Mouse (Mus musculus) E14TG2a.4 (cell line): Measurements from ENCODE around the gene Ythdf2.

Experiments
- H3K27me3 ChIP-seq: 2 replicates; pipeline ENCODE4 v1.6.1; 2014; ENCODE audit warnings: low read length, control low read depth; ENCODE audit not compliant: insufficient read depth
- H3K36me3 ChIP-seq: 2 replicates; pipeline ENCODE4 v1.6.1; 2014; ENCODE audit warnings: low read length, control low read depth; ENCODE audit not compliant: insufficient read depth
- H3K4me1 ChIP-seq: replicated peaks from 2 replicates; pipeline ENCODE4 v1.6.1; 2014; ENCODE audit warnings: low read depth, low read length, control low read depth
- H3K4me3 ChIP-seq: replicated peaks from 2 replicates; pipeline ENCODE4 v1.5.1; 2014; ENCODE audit warnings: mild to moderate bottlenecking, low read length
- H3K9me3 ChIP-seq: 2 replicates; pipeline ENCODE4 v1.6.1; 2014; ENCODE audit warnings: low read length, control low read depth
- CTCF ChIP-seq: conservative IDR thresholded peaks from 2 replicates; pipeline ENCODE4 v1.5.1; 2014; ENCODE audit warnings: low read length
- NANOG ChIP-seq: IDR thresholded peaks from 2 replicates; pipeline ENCODE4 v1.6.1; 2014; ENCODE audit warnings: borderline replicate concordance, low read length, mixed read lengths
- POU5F1 ChIP-seq: IDR thresholded peaks from 2 replicates; pipeline ENCODE4 v1.6.1; 2014; ENCODE audit warnings: low read length, borderline replicate concordance

The Ythdf2 gene

DNA sequence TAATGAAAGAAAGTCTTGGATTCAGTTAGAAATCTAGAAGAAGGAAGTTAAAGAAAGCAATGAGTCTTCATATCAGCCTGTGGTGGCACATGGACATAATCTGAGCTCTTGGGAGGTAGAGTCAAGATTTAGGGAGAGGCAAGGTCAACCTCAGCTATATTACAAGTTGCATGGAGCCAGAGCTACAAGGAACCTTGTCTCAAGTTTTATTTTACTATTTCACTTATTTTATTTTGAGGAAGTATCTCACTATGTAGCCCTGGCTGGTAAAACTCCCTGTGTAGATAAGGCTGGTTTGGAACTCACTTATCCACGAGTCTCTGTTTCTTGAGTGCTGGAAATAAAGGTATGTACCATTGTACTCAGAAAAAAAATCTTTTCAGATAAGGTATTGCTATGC, 4.5 kb upstream of the Ythdf2 start:
- Histone ChIP-seq H3K4me3 (no peak overlapping the region), H3K36me3 (no peaks in the 10 kb centered on the region), H3K4me1 (peaks cover 29% of the 10 kb centered on the region), H3K27me3 (0 out of 2 replicates have a peak, but pooled peaks cover 4% of the 10 kb centered on the region), H3K9me3 (no peaks in the 10 kb centered on the region)
- TF ChIP-seq CTCF: no peak

GRCm38 (mm10) chr4:132214847-132215246, 2.7 kb upstream of the Ythdf2 start:
- Histone ChIP-seq H3K4me3 (no peak overlapping the region), H3K27me3 (0 out of 2 replicates have a peak, but pooled peaks cover 4% of the 10 kb centered on the region), H3K9me3 (no peaks in the 10 kb centered on the region), H3K4me1 (peaks cover 36% of the 10 kb centered on the region), H3K36me3 (peaks cover 9% of the 10 kb centered on the region)
- TF ChIP-seq POU5F1 (no peak), CTCF (no peak), NANOG (no peak)

DNA sequence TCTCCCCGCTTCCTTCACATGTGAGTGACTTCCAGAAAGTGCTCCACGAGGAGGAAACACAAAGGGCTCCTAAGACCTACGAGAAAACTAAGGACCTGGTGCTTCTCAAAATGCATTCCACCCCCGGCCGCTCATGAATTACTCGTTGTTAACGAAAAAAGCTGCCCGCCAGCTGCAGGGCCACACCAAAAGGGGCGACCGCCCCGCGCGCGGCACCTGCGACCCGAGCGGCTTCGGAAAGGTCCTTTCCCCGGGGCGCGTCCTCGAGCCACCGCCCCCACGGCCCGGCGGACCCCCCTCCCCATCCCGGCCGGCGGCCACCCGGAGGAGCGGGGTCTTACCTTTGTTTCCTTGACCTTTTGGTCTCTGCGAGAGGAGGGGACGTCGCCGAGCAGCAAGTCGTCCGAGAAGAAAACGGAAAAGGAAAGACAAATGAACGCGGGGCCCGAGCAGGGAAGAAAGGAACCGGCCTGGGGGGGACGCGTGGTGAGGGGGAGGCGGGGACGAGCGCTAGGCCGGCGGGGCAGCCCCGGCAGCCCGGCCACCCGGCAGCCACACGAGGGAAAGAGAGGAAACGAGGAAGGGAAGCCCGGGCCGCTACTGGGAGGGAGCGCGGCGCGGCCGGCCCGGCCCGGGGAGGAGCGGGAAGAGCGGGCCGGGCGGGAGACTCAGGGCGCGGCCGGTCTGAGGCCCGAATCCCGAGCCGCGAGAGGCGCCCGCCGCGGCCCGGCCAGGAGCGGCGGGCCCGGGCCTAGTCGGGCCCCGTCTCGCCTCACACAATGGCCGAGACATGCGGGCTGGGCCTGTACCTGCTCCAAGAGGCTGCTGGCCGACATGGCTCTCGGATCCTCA, 786 bp downstream of the Ythdf2 start:
- H3K4me3 ChIP-seq: peak overlapping the region; percentile 93
- H3K4me1 ChIP-seq: peaks cover 47% of the 10 kb centered on the region
- H3K27me3 ChIP-seq: 0 out of 2 replicates have a peak, but pooled peaks cover 4% of the 10 kb centered on the region
- H3K36me3 ChIP-seq: peaks cover 44% of the 10 kb centered on the region
- no peaks in the 10 kb centered on the region for H3K9me3 ChIP-seq
- no peak for TF ChIP-seq POU5F1
- no peak for TF ChIP-seq NANOG
- TF ChIP-seq CTCF: no peak

GRCm38 (mm10) chr4:132210325-132210724, 1.8 kb downstream of the Ythdf2 start:
- Histone ChIP-seq H3K4me1 (peaks cover 55% of the 10 kb centered on the region), H3K4me3 (peak overlapping the region; percentile 93), H3K27me3 (0 out of 2 replicates have a peak, but pooled peaks cover 4% of the 10 kb centered on the region), H3K36me3 (peaks cover 53% of the 10 kb centered on the region), H3K9me3 (no peaks in the 10 kb centered on the region)
- TF ChIP-seq CTCF: no peak
- TF ChIP-seq NANOG: no peak
- no peak for TF ChIP-seq POU5F1

- H3K4me1 ChIP-seq: peaks cover 65% of the 10 kb centered on the region
- H3K9me3 ChIP-seq: no peaks in the 10 kb centered on the region
- H3K4me3 ChIP-seq: no peak overlapping the region
- H3K36me3 ChIP-seq: peaks cover 64% of the 10 kb centered on the region
- H3K27me3 ChIP-seq: no peaks in the 10 kb centered on the region
- TF ChIP-seq NANOG: no peak
- no peak for TF ChIP-seq CTCF
- TF ChIP-seq POU5F1: no peak
These were observed 2.8 kb downstream of the Ythdf2 start for GRCm38 (mm10) chr4:132209299-132209698.

DNA sequence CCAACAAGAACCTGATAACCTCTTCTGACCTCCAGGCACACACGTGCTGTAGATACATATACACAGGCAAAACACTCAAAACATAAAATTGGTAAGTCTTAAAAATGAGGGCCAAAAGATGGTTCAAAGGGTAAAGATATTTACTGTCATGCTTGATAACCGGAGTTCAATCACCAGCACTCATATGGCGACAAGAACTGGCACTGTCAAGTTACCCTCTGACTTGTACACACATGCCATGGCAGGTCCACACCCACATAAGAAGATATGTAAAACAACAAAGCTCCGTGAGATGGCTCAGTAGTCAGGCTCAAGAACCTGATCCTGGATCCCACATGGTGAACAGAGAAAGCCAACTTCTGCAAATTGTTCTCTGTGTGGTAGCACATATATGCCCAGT, 4.8 kb downstream of the Ythdf2 start:
- Histone ChIP-seq H3K4me3 (no peak overlapping the region), H3K9me3 (no peaks in the 10 kb centered on the region), H3K36me3 (peaks cover 84% of the 10 kb centered on the region), H3K4me1 (peaks cover 75% of the 10 kb centered on the region), H3K27me3 (no peaks in the 10 kb centered on the region)
- TF ChIP-seq CTCF (no peak), POU5F1 (no peak), NANOG (no peak)

DNA sequence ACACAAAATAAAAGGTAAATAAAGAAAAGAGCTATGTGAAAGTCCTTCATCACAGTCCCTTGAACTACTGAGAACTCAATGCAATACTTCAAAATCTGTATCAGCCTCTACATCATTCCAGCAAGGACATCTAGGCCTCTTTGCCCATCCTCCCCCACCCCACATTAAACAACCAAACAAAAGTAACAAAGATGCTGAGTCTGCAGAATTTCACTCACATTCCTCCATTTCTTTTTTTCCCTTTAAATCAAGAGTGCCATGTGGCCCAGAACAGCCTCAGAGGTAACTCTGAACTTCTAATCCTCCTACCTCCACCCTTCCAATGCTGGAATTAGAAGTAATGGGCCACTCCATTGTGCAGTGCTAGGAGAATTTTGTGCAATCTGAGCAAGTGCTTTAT, 13.3 kb downstream of the Ythdf2 start:
- H3K4me3 ChIP-seq: no peak overlapping the region
- H3K27me3 ChIP-seq: no peaks in the 10 kb centered on the region
- H3K4me1 ChIP-seq: peaks cover 94% of the 10 kb centered on the region
- TF ChIP-seq CTCF: no peak
- TF ChIP-seq NANOG: no peak
- TF ChIP-seq POU5F1: no peak
- no peaks in the 10 kb centered on the region for H3K9me3 ChIP-seq
- peaks cover 93% of the 10 kb centered on the region for H3K36me3 ChIP-seq

DNA sequence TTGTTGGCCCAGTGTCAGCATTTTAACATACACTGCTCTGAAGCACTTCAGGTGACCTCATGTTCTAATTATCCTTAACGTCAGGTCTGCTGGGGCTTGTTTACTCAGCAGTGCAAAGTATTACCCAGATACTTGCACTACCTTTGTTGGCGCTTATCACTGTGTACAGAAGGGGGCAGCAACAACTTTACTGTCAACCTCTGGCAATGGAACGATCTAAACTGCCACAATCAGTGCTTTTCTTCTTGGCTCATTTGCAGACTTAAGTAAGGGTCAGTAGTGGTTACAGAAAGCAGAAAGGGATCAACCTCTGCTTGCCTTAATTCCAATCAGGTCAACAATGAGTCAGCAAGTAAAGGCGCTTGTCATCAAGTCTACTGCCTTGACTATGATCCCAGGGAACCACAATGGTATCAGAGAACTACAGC, 13.8 kb downstream of the Ythdf2 start:
- H3K27me3 ChIP-seq: no peaks in the 10 kb centered on the region
- H3K9me3 ChIP-seq: no peaks in the 10 kb centered on the region
- H3K4me3 ChIP-seq: no peak overlapping the region
- no peak for TF ChIP-seq POU5F1
- no peak; the same call in 1 of the 2 replicates for TF ChIP-seq CTCF
- no peak for TF ChIP-seq NANOG
- peaks cover 94% of the 10 kb centered on the region for H3K4me1 ChIP-seq
- peaks cover 93% of the 10 kb centered on the region for H3K36me3 ChIP-seq
